In the genomic region with DNA sequence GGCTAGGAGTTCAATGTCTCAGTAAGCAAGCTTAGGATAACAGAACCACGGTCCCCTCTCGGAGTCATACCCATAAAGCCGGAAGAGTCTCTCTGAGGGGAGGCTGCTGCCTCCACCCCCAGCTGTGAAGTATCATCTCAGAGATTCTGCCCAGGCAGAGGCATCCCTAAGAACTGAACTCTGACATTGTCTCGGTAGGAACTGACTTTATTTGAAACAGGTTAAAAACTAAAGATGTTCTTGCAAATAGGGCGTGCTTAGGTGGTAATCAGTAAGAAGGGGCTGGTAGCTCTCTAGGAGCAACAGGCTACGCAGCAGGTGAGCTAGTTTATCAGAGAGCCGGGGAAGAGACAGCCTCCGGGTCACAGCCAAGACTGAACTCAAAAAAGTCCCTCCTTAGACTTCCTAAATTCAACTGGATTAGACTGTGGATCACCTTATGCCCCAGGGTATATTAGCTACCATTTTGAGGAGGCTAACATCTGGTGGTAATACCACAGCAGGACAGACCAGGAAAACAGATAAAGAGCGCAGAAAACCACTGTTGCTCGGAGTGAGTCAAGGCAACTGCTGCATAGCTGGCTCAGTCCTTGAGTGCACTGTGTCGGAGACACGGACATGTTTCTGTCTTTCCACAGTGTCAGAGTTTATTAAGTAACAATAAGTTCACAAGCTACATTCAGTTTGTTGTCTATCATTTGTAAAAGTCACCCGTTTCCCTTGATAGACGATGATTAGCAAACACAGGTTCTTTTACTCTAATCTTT, we compare ENCODE assay signal across 9 mouse cellular contexts. TPM values are rescaled to one million over a fixed set of nuclear protein-coding genes. Genes with fewer than 3 reads are reported as not detected.
DNase-seq lines count a peak whose midpoint lies in the region; ATAC-seq lines count a peak whose summit lies in the region.
"Had no signal": no experiment of that assay in that cellular context is flagged by ENCODE, and none has a peak within 500 bp of the region (broad histone marks: within the 10 kb centered on the region; RNA-seq: fewer than 3 reads in every experiment).

No protein-coding gene starts in this region.

- no peak for ATAC-seq in lung, embryonic 16.5 days (ENCODE audit: low read depth)
- no peak for ATAC-seq in forebrain, embryonic 13.5 days
- no peak for ATAC-seq in limb, embryonic 15.5 days (ENCODE audit: insufficient number of reproducible peaks, low FRiP score, low TSS enrichment, low read depth)
- ATAC-seq in stomach, embryonic 15.5 days (ENCODE audit: insufficient read depth, low FRiP score, low read depth), result no peak

- H3K4me1 ChIP-seq in lung, embryonic 16.5 days (replicated peaks; ENCODE audit: control insufficient read depth, insufficient read depth, low read length), result peaks cover 12% of the 10 kb centered on the region
- peaks cover 16% of the 10 kb centered on the region for H3K4me1 ChIP-seq in forebrain, embryonic 13.5 days
- peaks cover 19% of the 10 kb centered on the region for H3K4me1 ChIP-seq in limb, embryonic 15.5 days
- no peaks in the 10 kb centered on the region for H3K4me1 ChIP-seq in stomach, embryonic 15.5 days

- peak overlapping the region; percentile 64 for H3K9ac ChIP-seq in lung, embryonic 16.5 days (ENCODE audit: low read length)
- peak overlapping the region; percentile 41; the same call in 1 of the 2 replicates for H3K9ac ChIP-seq in forebrain, embryonic 13.5 days
- H3K9ac ChIP-seq in limb, embryonic 15.5 days, result no peak overlapping the region
- H3K9ac ChIP-seq in stomach, embryonic 15.5 days, result 0 out of 2 replicates have a peak overlapping the region, but pooled peaks have one; percentile 36

- H3K36me3 ChIP-seq in lung, embryonic 16.5 days (ENCODE audit: control insufficient read depth, insufficient read depth, low read length), result no peaks in the 10 kb centered on the region
- H3K36me3 ChIP-seq in forebrain, embryonic 13.5 days (ENCODE audit: poor library complexity, severe bottlenecking), result no peaks in the 10 kb centered on the region
- no peaks in the 10 kb centered on the region for H3K36me3 ChIP-seq in limb, embryonic 15.5 days
- no peaks in the 10 kb centered on the region for H3K36me3 ChIP-seq in stomach, embryonic 15.5 days

- H3K4me3 ChIP-seq in lung, embryonic 16.5 days (ENCODE audit: low read length), result peak overlapping the region; percentile 49
- peak overlapping the region; percentile 35 for H3K4me3 ChIP-seq in forebrain, embryonic 13.5 days
- peak overlapping the region; percentile 32 for H3K4me3 ChIP-seq in limb, embryonic 15.5 days
- peak overlapping the region; percentile 38 for H3K4me3 ChIP-seq in stomach, embryonic 15.5 days (replicated peaks)

- no peaks in the 10 kb centered on the region for H3K27me3 ChIP-seq in lung, embryonic 16.5 days (ENCODE audit: control insufficient read depth, insufficient read depth, low read depth, low read length)
- H3K27me3 ChIP-seq in forebrain, embryonic 13.5 days, result no peaks in the 10 kb centered on the region
- no peaks in the 10 kb centered on the region for H3K27me3 ChIP-seq in limb, embryonic 15.5 days
- no peaks in the 10 kb centered on the region for H3K27me3 ChIP-seq in stomach, embryonic 15.5 days (replicated peaks)

- H3K9me3 ChIP-seq in lung, embryonic 16.5 days (ENCODE audit: control insufficient read depth, low read length), result no peaks in the 10 kb centered on the region
- no peaks in the 10 kb centered on the region for H3K9me3 ChIP-seq in forebrain, embryonic 13.5 days (replicated peaks)
- no peaks in the 10 kb centered on the region for H3K9me3 ChIP-seq in limb, embryonic 15.5 days
- no peaks in the 10 kb centered on the region for H3K9me3 ChIP-seq in stomach, embryonic 15.5 days

- peak overlapping the region; percentile 75 for H3K4me2 ChIP-seq in lung, embryonic 16.5 days (ENCODE audit: low read depth, low read length)
- peak overlapping the region; percentile 62 for H3K4me2 ChIP-seq in forebrain, embryonic 13.5 days
- peak overlapping the region; percentile 48 for H3K4me2 ChIP-seq in limb, embryonic 15.5 days
- H3K4me2 ChIP-seq in stomach, embryonic 15.5 days, result peak overlapping the region; percentile 64

- 45% methylated on average over 14 of the region's 14 CpGs for WGBS in lung, embryonic 16.5 days
- 58% methylated on average over 14 of the region's 14 CpGs for WGBS in forebrain, embryonic 13.5 days
- WGBS in limb, embryonic 15.5 days, result 44% methylated on average over 14 of the region's 14 CpGs
- WGBS in stomach, embryonic 15.5 days, result 36% methylated on average over 14 of the region's 14 CpGs

- no peak overlapping the region for H3K27ac ChIP-seq in lung, embryonic 16.5 days (ENCODE audit: low read length)
- no peak overlapping the region for H3K27ac ChIP-seq in forebrain, embryonic 13.5 days
- H3K27ac ChIP-seq in limb, embryonic 15.5 days, result no peak overlapping the region
- no peak overlapping the region for H3K27ac ChIP-seq in stomach, embryonic 15.5 days

- no peak for DNase-seq in lung, postnatal 14 days
- DNase-seq in cerebellum, postnatal 14 days, result no peak
- DNase-seq in ovary, postnatal 14 days (ENCODE audit: low spot score), result no peak
- no peak for DNase-seq in layer of hippocampus, adult 18-20 months (ENCODE audit: low spot score in 2 of 2)

RNA-seq across cellular contexts. Expression of a gene that starts 10.7 kb away (rescaled TPM):
- 18.9 and 20.6 TPM in 2 replicates for polyA plus RNA-seq in lung, embryonic 16.5 days (2015; fragmentation: Nextera tagmentation; extraction: Ambion mirVana)
- 34.1 and 39.3 TPM in 2 replicates for polyA plus RNA-seq in forebrain, embryonic 13.5 days (2015; fragmentation: Nextera tagmentation; extraction: Ambion mirVana)
- 16.2 and 21.7 TPM in 2 replicates for polyA plus RNA-seq in limb, embryonic 15.5 days (2015; fragmentation: Nextera tagmentation; extraction: Ambion mirVana)
- 16.5 and 16.7 TPM in 2 replicates for polyA plus RNA-seq in stomach, embryonic 15.5 days (2015; fragmentation: Nextera tagmentation; extraction: Ambion mirVana)
- 10 to 100 TPM; 41.1 to 42.9 TPM for total RNA-seq in layer of hippocampus, adult 18-20 months (2021)

RNA-seq across cellular contexts. Expression of a gene that starts 16.1 kb away (rescaled TPM):
- polyA plus RNA-seq in lung, embryonic 16.5 days (2015; fragmentation: Nextera tagmentation; extraction: Ambion mirVana), result 9.3 and 10.9 TPM in 2 replicates
- 17.9 and 21.6 TPM in 2 replicates for polyA plus RNA-seq in forebrain, embryonic 13.5 days (2015; fragmentation: Nextera tagmentation; extraction: Ambion mirVana)
- polyA plus RNA-seq in limb, embryonic 15.5 days (2015; fragmentation: Nextera tagmentation; extraction: Ambion mirVana), result 14.7 and 14.8 TPM in 2 replicates
- polyA plus RNA-seq in stomach, embryonic 15.5 days (2015; fragmentation: Nextera tagmentation; extraction: Ambion mirVana), result 11.0 and 11.2 TPM in 2 replicates
- 10 to 100 TPM in 1 of 2 experiments, 1 to 10 TPM in 1; 9.5 to 15.6 TPM for total RNA-seq in layer of hippocampus, adult 18-20 months (2021)
- polyA plus RNA-seq: small intestine, adult 2 months had no signal

RNA-seq across cellular contexts. Expression of a gene that starts 43.9 kb away (rescaled TPM):
- polyA plus RNA-seq in lung, embryonic 16.5 days (2015; fragmentation: Nextera tagmentation; extraction: Ambion mirVana), result 0.30 and 0.34 TPM in 2 replicates
- 24.1 and 31.1 TPM in 2 replicates for polyA plus RNA-seq in forebrain, embryonic 13.5 days (2015; fragmentation: Nextera tagmentation; extraction: Ambion mirVana)
- 3.5 and 3.8 TPM in 2 replicates for polyA plus RNA-seq in limb, embryonic 15.5 days (2015; fragmentation: Nextera tagmentation; extraction: Ambion mirVana)
- 2.1 and 2.4 TPM in 2 replicates for polyA plus RNA-seq in stomach, embryonic 15.5 days (2015; fragmentation: Nextera tagmentation; extraction: Ambion mirVana)
- total RNA-seq in layer of hippocampus, adult 18-20 months (2021), result 10 to 100 TPM; 52.5 to 58.8 TPM
- polyA plus RNA-seq: small intestine, adult 2 months had no signal

RNA-seq across cellular contexts. Expression of a gene that starts 52.4 kb away (rescaled TPM):
- 64.9 and 71.0 TPM in 2 replicates for polyA plus RNA-seq in lung, embryonic 16.5 days (2015; fragmentation: Nextera tagmentation; extraction: Ambion mirVana)
- 77.4 and 78.7 TPM in 2 replicates for polyA plus RNA-seq in forebrain, embryonic 13.5 days (2015; fragmentation: Nextera tagmentation; extraction: Ambion mirVana)
- polyA plus RNA-seq in limb, embryonic 15.5 days (2015; fragmentation: Nextera tagmentation; extraction: Ambion mirVana), result 93.8 and 101 TPM in 2 replicates
- polyA plus RNA-seq in stomach, embryonic 15.5 days (2015; fragmentation: Nextera tagmentation; extraction: Ambion mirVana), result 65.3 and 67.4 TPM in 2 replicates
- total RNA-seq in layer of hippocampus, adult 18-20 months (2021), result 10 to 100 TPM; 50.6 to 54.4 TPM
